Mouse (Mus musculus) c-Kit-positive CD71-negative TER-119-negative erythroid progenitor cells, embryonic 14.5 days (primary cell): Measurements from ENCODE around the gene Pmf1.

Experiments used
- DNase-seq: peaks from one replicate; pipeline ENCODE4 v3.0.0-alpha.2; 2013; ENCODE audit warnings: low read depth

The Pmf1 gene

GRCm38 (mm10) chr3:88352907-88353306 is 57.2 kb downstream of the Pmf1 start:
- DNase-seq: no peak

- no peak for DNase-seq
These were observed 59.4 kb downstream of the Pmf1 start for GRCm38 (mm10) chr3:88350732-88351131.
